Mouse (Mus musculus) embryonic facial prominence, embryonic 10.5 days (tissue): ENCODE data around the gene Gpr137c. TPM values are rescaled to one million over a fixed set of nuclear protein-coding genes. Genes with fewer than 3 reads are reported as not detected.

ENCODE experiments used
- DNase-seq: peaks from one replicate; pipeline ENCODE4 v3.0.0-alpha.2; 2017; ENCODE audit warnings: low spot score
- H3K27ac ChIP-seq: fragments of 300-500 bp; sonication (generic); replicated peaks from 2 replicates; pipeline ENCODE4 v1.5.1; 2016; ENCODE audit warnings: mild to moderate bottlenecking
- H3K27me3 ChIP-seq: fragments of 300-500 bp; sonication (generic); replicated peaks from 2 replicates; pipeline ENCODE4 v1.6.1; 2016; ENCODE audit warnings: low read depth, mild to moderate bottlenecking; ENCODE audit not compliant: poor library complexity, severe bottlenecking
- H3K36me3 ChIP-seq: fragments of 300-500 bp; sonication (generic); replicated peaks from 2 replicates; pipeline ENCODE4 v1.6.1; 2016; ENCODE audit warnings: mild to moderate bottlenecking, moderate library complexity
- H3K4me1 ChIP-seq: fragments of 300-500 bp; sonication (generic); 2 replicates; pipeline ENCODE4 v1.6.1; 2016
- H3K4me3 ChIP-seq: fragments of 300-500 bp; sonication (generic); 2 replicates; pipeline ENCODE4 v1.5.1; 2016; ENCODE audit warnings: mild to moderate bottlenecking, moderate library complexity
- H3K9me3 ChIP-seq: fragments of 300-500 bp; sonication (generic); 2 replicates; pipeline ENCODE4 v1.6.1; 2016; ENCODE audit warnings: mild to moderate bottlenecking
- WGBS: fragments of 180-500 bp; shearing (Covaris S2); methylation state at CpG from one replicate; pipeline ENCODE4 v1.1.7; 2016; 5-methylcytosine and 5-hydroxymethylcytosine counted together
- polyA plus RNA-seq: library from polyadenylated mRNA; unstranded; fragments of >200 nt; fragmentation: Nextera tagmentation; extraction: Ambion mirVana; gene quantifications from 2 replicates; pipeline ENCODE4 v1.2.1, GENCODE M21; 2016

Gene Gpr137c
- polyA plus RNA-seq, 1 experiment from 2014 or later, result 3.6 TPM

DNA sequence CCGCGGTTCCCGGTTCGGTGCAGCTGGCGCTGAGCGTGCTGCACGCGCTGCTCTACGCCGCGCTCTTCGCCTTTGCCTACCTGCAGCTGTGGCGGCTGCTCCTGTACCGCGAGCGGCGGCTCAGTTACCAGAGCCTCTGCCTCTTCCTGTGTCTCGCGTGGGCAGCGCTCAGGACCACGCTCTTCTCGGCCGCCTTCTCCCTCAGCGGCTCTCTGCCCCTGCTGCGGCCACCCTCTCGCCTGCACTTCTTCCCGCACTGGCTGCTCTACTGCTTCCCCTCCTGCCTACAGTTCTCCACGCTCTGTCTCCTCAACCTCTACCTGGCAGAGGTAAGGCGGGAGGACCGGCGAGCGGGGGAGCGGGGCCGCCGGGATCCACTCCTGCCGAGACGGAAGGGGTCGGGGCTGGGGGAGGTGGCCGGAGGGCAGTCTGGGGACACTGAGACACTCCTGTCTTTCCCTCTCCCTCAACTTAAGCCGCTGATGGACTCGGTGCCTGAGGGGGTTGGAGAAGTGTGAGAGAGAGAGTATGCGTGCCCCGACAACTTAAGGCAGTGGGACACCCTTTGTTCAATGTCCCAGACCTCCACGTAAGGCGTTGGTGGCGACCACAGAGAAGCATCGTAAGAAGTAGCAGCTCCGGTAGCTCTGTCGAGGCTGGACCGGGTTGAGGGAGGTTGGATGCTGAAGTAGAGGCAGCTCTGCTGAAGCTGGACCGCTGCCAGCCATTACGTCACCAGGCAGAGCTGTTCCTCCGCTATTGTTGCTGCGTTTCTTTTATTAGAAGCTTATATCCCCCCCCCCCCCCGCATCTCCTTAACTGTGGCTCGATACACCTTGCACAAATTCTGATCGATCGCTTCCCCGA is 806 bp downstream of the Gpr137c start, which contains the start of gene Txndc16:
TSS of gene Txndc16 (minus strand) at position 239 of the 867 bp plus-strand sequence.
- DNase-seq, result peak; percentile 80
- Histone ChIP-seq H3K27ac (peak within 1 kb of the TSS; percentile 94), H3K27me3 (no peaks in the 10 kb centered on the region), H3K4me3 (peak within 1 kb of the TSS; percentile 94), H3K36me3 (no peaks in the 10 kb centered on the region), H3K9me3 (no peaks in the 10 kb centered on the region), H3K4me1 (peaks cover 15% of the 10 kb centered on the region)
- WGBS, result under 1% methylated on average over 59 of the region's 59 CpGs

DNA sequence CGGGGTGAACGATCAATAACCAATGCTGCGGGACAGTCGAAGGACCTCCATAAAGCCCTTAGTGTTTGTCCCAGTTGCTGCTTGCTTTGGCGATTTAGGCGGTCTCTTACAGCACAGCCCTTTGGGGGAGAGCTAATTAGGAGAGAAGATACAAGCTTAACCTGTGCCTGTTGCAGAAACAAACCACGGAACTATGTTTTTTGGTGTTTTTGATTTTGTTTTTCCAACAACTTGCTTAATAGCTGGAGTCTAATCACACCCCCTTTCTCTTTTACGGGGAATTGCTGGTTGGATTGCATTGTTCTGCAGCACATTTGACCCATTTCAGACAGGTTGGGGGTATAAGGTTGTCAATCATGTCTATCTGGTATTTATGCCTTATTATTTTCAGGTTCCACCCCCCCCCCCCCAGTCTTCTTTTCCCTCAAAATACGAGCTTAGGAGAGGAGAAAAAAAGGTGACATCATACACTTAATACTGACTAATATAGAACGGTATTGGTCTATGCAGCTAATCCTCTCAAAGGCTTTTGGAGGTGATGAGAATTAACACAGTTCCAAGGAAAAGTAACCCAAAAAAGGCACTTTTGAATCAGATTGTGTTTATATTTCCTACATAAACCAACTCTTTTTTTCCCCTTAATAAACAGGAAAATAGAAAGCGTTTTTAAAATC is 1.6 kb downstream of the Gpr137c start:
- DNase-seq, result no peak
- Histone ChIP-seq H3K27ac (peak overlapping the region; percentile 94), H3K4me3 (peak overlapping the region; percentile 94), H3K4me1 (peaks cover 15% of the 10 kb centered on the region), H3K27me3 (no peaks in the 10 kb centered on the region), H3K9me3 (no peaks in the 10 kb centered on the region), H3K36me3 (no peaks in the 10 kb centered on the region)
- WGBS, result 12% methylated on average over 11 of the region's 11 CpGs

DNA sequence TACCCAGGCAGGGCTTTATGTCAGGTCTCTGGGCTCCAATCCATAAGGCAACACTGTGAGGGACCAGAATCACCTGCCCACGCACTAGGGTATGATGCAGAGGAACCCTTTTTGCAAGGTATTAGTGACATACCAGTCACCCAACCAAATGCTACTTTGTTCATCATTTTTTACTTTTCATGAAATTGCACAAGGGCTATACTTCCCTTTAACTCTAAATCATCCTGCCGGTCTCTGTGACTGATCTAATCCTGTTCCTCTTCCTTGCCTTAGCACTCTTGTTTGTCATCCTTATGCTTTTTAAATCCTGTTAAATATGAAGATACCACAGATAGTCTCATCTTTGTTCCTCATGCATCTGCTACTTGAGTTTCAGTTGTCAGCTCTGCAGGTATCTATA is 19.5 kb downstream of the Gpr137c start:
- WGBS, result 85% methylated on average over 2 of the region's 2 CpGs
- no peaks in the 10 kb centered on the region for H3K36me3 ChIP-seq

DNA sequence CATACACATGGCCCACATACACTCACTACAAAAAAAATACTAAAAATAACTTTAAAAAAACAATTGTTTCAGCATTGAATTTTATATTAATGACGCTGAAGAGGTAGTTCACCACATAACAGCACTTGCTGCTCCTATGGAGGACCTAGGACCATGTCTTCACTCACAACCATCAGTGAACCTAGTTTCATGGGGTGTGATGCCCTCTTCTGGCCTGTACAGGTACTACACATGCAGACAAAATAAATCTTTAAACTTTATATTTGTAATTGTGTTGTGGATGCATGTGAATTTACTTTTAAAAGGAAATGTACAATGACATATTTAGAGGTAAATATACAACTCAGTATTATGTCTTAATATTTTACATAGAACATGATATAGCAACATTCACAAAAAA is 22.1 kb downstream of the Gpr137c start:
- no peak overlapping the region for H3K27ac ChIP-seq
- DNase-seq, result no peak
- 54% methylated on average over 1 of the region's 1 CpGs for WGBS
- H3K27me3 ChIP-seq, result no peaks in the 10 kb centered on the region
- H3K4me3 ChIP-seq, result no peak overlapping the region
- H3K9me3 ChIP-seq, result no peaks in the 10 kb centered on the region
- H3K4me1 ChIP-seq, result no peaks in the 10 kb centered on the region
- no peaks in the 10 kb centered on the region for H3K36me3 ChIP-seq

More for the DNA sequence above, 19.5 kb downstream of the Gpr137c start:
- Histone ChIP-seq H3K9me3 (no peaks in the 10 kb centered on the region), H3K4me1 (no peaks in the 10 kb centered on the region), H3K4me3 (no peak overlapping the region), H3K27me3 (no peaks in the 10 kb centered on the region), H3K27ac (no peak overlapping the region)
- DNase-seq, result no peak

DNA sequence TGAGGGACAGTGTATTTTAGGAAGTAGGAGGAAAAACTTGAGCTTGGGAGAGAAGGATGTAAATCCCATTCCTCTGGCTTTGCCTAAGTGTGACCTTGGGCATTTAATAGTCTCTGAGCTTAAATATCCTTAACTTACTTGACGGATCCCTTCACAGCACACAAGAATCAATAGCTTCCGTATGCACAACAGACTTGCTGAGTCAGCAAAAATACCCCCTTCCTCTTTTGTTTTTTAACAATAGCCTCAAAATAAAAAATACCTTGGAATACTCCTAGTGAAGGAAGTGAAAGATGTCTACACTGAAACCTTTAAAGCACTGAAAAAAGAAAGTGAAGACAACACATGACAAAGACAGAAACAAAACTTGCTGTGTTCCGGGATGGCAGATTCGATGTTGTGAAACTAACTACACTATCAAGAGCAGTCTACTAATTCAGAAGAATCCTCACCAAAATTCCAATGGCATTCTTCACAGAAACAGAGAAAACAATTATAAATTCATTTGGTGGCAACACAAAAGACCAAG is 32.1 kb downstream of the Gpr137c start:
- no peaks in the 10 kb centered on the region for H3K4me1 ChIP-seq
- DNase-seq, result no peak
- H3K27ac ChIP-seq, result no peak overlapping the region
- no peaks in the 10 kb centered on the region for H3K9me3 ChIP-seq
- H3K36me3 ChIP-seq, result no peaks in the 10 kb centered on the region
- H3K4me3 ChIP-seq, result no peak overlapping the region
- WGBS, result 91% methylated on average over 4 of the region's 4 CpGs
- no peaks in the 10 kb centered on the region for H3K27me3 ChIP-seq

DNA sequence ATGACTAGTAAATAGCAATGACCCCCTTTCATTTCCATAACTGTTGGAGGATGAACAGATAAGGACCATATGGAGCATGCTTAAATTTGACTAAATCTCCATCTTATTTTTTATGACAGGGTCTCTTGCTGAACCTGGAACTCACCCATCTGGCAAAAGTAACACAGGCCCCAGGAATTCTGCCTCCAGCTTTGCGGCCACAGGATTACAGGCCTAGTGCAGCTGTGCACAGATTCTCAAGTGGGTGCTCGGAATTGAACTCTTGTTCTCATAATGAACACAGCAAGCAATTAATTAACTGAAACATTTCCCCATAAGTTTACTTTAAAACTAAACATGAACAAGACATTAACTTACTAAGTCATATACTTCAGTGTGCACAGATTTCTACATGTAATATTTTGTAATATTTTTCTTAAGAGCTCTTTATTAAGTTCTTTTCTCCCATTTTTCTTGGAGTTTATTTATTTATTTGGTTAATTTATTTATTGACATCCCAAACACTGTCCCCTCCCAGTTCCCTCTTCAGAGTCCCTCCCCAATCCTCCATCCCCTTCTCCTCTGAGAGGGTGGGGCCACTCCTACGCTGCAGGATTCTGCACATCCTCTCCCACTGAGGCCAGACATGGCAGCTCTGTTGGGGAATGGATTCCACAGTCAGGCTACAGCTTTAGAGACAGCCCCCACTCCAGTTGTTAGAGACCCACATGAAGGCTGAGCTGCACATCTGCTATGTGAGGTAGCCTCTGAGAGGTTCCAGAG is 44.5 kb downstream of the Gpr137c start:
- H3K4me1 ChIP-seq, result no peaks in the 10 kb centered on the region
- no peak overlapping the region for H3K4me3 ChIP-seq
- H3K27ac ChIP-seq, result no peak overlapping the region
- WGBS, result 90% methylated on average over 3 of the region's 3 CpGs
- DNase-seq, result no peak
- H3K27me3 ChIP-seq, result no peaks in the 10 kb centered on the region
- H3K36me3 ChIP-seq, result no peaks in the 10 kb centered on the region; the same call in 1 of the 2 replicates
- H3K9me3 ChIP-seq, result 0 out of 2 replicates have a peak, but pooled peaks cover 3% of the 10 kb centered on the region

DNA sequence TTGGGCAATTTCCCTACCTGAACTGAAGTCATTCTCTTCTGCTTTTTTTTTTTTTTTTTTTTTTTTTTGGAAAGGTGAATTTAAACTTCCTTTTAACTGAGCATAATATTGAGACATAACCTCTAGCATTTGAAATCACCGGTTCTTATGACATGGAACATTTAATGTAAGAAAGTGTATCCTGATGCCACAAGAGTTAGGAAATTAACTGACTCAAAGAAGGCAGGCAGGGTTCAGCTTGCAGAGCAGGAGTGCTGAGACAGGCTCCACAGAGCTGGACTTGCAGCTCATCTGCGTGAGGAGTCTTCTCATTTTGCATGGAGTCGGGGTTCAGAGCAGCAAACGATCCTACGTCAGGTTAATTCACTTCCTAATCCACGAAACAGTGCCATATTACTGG is 56.3 kb downstream of the Gpr137c start:
- WGBS, result 83% methylated on average over 6 of the region's 6 CpGs
- H3K4me3 ChIP-seq, result no peak overlapping the region

DNA sequence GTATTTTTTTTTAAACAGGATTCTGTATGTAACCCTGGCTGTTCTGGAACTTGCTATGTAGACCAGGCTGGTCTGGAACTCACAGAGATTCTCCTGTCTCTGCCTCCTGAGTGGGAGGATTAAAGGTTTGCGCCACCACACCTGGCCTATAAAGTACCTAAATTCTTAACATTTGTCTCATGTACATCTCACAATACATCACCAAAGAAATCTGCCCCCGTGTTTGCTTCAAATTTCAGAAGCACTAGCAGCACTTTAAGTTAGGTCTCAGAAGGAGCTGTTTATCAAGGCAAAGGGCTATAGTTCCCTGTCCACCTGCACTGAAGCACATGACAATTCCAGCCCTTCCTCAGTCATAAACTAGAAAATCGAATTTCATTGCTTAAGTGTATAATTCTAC is 62.5 kb downstream of the Gpr137c start:
- WGBS, result 85% methylated on average over 3 of the region's 3 CpGs
- Histone ChIP-seq H3K4me1 (no peaks in the 10 kb centered on the region), H3K9me3 (no peaks in the 10 kb centered on the region), H3K4me3 (no peak overlapping the region), H3K27me3 (no peaks in the 10 kb centered on the region), H3K27ac (no peak overlapping the region), H3K36me3 (peaks cover 13% of the 10 kb centered on the region)
- DNase-seq, result no peak

More for the DNA sequence above, 56.3 kb downstream of the Gpr137c start:
- no peaks in the 10 kb centered on the region for H3K4me1 ChIP-seq
- no peak for DNase-seq
- no peak overlapping the region for H3K27ac ChIP-seq
- H3K36me3 ChIP-seq, result peaks cover 4% of the 10 kb centered on the region; the same call in 1 of the 2 replicates
- H3K27me3 ChIP-seq, result no peaks in the 10 kb centered on the region
- H3K9me3 ChIP-seq, result no peaks in the 10 kb centered on the region

DNA sequence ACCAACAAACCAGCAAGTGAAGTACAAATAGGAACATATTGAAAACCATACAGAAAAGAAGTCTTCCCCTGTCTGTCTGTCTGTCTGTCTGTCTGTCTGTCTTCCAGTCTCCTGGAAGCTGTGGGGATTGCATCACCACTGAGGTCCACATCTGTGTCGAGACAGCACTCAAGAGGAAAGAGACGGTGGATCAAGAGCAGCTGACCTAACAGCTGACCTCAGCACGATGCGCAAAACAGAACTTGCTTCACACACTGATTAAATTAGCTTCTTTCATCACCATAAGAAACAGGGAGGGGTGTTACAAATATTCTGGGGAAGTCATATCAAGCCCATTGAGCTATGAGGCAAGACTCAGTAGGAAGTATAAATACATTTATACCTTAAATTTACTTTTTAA is 72.1 kb downstream of the Gpr137c start:
- WGBS, result 66% methylated on average over 4 of the region's 4 CpGs
- Histone ChIP-seq H3K27ac (no peak overlapping the region), H3K36me3 (peaks cover 28% of the 10 kb centered on the region), H3K9me3 (no peaks in the 10 kb centered on the region), H3K27me3 (no peaks in the 10 kb centered on the region), H3K4me3 (no peak overlapping the region), H3K4me1 (no peaks in the 10 kb centered on the region)
- DNase-seq, result no peak

DNA sequence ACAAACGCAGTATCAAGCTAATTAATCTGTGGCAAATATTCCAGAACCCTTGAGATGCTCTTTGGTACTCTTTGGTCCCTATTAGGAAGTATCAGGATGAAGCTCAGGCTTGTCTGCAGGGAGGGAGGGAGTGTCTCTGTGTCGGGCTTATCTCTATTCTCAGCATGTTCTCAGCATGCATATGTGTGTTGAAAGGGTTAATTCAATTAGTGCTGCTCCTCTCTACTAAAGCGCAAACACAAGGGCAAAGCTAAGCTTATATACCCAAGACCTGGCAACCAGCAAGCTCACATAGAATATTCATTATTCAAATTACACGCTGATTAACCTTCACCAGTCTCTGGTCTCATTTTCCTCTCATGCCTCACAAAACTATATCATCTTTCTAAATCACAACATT is 84.4 kb downstream of the Gpr137c start:
- H3K27me3 ChIP-seq, result no peaks in the 10 kb centered on the region
- no peak overlapping the region for H3K27ac ChIP-seq
- H3K4me3 ChIP-seq, result no peak overlapping the region
- H3K36me3 ChIP-seq, result peaks cover 32% of the 10 kb centered on the region
- no peaks in the 10 kb centered on the region for H3K4me1 ChIP-seq
- DNase-seq, result no peak
- WGBS, result 59% methylated on average over 4 of the region's 4 CpGs
- no peaks in the 10 kb centered on the region for H3K9me3 ChIP-seq

DNA sequence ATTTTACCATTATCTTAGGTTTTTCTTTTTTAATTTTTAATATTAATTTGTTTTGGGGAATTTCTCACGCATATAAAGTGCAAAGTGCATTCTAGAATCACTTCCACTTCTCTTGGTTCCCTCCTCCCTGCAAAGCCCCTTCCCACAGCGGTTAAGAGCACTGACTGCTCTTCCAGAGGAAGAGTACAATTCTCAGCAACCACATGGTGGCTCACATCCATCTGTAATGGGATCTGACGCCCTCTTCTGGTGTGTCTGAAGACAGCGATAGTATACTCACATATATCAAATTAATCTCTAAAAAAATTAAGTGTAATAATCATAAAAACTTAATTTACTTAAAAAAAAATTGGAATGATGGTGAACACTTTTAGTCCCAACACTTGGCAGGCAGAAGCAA is 84.9 kb downstream of the Gpr137c start:
- no peak for DNase-seq
- Histone ChIP-seq H3K27me3 (no peaks in the 10 kb centered on the region), H3K36me3 (peaks cover 27% of the 10 kb centered on the region), H3K27ac (no peak overlapping the region), H3K9me3 (no peaks in the 10 kb centered on the region), H3K4me3 (no peak overlapping the region), H3K4me1 (no peaks in the 10 kb centered on the region)
- WGBS, result 71% methylated on average over 4 of the region's 4 CpGs

DNA sequence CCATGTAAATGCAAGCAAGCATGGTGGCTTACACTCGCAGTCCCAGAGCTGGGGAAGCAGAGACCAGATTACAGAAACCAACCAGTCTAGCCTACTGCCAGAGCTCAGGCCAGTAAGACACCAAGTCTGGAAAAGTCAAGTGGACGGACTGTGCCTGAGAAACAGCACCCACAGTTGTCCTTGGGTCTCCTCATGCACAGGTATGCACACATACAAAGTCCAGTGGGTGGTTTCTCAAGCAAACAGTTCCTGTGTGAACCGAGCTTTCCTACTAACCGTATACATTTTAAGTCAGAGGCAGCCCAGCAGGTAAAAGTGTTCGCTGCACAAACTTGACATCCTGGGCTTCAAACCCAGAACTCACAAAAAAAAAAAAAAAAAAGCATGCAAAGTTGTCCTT is 86.3 kb downstream of the Gpr137c start:
- no peak overlapping the region for H3K27ac ChIP-seq
- H3K36me3 ChIP-seq, result peaks cover 16% of the 10 kb centered on the region
- no peaks in the 10 kb centered on the region for H3K4me1 ChIP-seq
- H3K4me3 ChIP-seq, result no peak overlapping the region
- H3K27me3 ChIP-seq, result no peaks in the 10 kb centered on the region
- H3K9me3 ChIP-seq, result no peaks in the 10 kb centered on the region
- 93% methylated on average over 5 of the region's 5 CpGs for WGBS
- DNase-seq, result no peak
